Mouse (Mus musculus) adrenal gland, postnatal 25 days (tissue): ENCODE results near the gene Akap13. TPM values are rescaled to one million over a fixed set of nuclear protein-coding genes. Genes with fewer than 3 reads are reported as not detected.

Experiments
- DNase-seq: peaks from one replicate; pipeline ENCODE4 v3.0.0; 2021; ENCODE audit warnings: mixed read lengths
- total RNA-seq: library from RNA; stranded (reverse); gene quantifications from 2 replicates; pipeline ENCODE4 v1.2.3, GENCODE M21; 2021

The Akap13 gene
- total RNA-seq, 1 experiment from 2014 or later, result 56.7 TPM

DNA sequence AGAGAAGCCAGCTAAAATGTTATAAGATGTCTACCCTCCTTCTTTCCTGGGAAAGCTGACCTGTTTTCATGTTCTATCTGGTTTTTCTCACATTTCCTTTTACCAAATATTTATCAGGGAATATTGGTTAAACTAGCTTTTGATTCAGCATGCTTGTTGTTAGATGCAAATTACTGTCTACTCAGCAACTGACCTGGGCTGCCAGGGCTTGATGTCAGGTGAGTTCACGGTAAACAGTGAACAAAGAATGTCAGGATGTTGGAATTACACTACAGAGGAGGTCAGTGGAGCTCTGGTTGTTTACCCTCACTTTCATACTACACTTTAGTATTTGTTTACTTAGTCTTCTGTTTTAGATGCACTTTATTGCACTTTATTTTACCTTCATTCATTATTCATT is 5.0 kb downstream of the Akap13 start:
- no peak for DNase-seq

DNA sequence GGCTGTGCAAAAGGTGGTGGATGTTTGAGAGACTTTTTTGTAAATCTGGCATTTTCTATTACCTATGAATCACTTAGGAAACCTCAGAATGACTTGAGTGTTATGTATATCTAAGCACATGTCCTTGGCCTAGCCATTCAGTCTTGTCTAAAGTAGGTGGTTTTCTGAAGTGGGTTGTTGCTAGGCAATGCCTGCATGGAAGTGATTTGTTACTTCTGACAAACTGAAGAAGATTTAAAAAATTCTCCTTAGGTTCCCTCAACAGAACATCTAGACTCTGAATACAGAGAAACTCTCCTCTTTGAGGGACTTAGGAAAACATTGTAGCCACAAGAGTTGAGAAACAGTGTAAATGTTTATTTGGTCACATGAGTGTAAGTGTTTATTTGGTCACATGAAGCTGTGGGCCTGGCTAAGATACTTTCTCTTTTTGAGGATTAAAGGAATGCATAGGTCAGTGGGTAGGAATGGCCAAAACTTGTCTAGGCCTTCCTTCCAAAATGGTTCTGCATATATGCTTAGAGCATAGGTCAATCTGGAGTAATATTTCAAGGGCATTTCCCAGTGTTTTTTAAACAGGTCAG is 8.3 kb downstream of the Akap13 start:
- DNase-seq, result no peak

DNA sequence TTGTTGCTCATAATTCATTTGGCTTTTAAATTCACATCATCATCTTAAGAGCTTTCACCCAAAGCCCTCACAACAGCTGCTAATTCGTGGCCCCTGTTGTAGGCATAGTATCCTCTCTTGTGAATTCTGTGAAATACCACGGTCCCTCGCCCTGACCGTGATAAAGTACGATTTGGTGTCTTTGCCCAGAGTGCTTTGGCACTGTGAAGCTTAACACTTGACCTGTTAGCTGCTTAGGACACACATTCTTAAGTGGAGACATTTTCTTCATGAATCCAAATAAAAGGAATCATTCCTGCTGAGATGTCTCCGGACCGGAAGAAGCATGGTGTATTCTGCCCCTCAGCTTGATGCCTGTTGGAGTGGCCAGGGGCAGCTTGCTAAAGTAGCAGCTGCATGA is 12.5 kb downstream of the Akap13 start:
- no peak for DNase-seq

DNA sequence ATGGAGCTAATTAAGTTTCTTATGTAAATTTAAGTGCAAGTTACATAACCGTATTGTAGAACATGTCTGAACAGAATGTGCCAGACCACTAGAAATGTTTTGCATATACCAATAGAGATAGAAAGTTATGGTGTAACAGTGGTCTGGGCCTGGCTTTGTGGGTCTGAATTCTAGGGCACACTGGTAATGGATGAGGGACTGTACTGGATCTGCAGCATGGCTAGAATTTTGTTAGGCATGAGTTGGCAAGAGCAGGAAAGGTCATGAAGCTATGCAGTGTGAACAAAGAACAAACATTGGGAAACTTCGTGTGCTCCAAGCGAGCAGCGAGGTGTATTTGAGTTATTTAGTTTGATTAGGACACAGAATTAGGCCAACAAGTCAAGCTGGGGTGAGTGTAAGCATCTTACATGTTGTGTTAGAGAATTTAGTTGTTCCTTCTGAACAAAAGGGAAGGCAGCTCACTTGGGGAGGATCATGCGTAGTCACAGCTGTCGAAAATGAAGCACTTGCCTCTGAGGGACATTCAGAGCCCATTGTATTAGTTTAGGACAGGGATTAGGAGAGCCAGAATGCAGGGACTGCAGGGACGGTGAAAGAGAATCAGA is 15.1 kb downstream of the Akap13 start:
- no peak for DNase-seq

GRCm38 (mm10) chr7:75472316-75473195 is 17.2 kb downstream of the Akap13 start:
- no peak for DNase-seq

DNA sequence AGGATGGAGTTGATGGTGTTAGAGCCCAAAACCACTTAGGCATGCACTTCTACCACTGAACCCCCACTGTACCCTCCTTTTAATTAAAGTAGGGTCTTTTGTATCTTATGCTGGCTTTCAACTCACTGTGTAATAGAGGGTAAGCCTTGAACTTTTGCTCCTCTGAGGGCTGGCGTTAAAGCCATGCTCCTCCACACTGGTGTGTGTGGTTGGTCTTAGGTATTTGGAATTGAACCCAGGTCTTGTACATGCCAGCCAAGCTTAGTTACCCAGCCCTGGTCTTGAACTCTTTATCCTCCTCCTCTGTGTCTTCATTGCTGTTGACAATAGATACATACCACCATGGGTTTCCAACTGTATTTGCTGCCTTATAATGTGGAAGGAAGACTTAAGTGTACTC is 18.0 kb downstream of the Akap13 start:
- no peak for DNase-seq

GRCm38 (mm10) chr7:75474064-75474463 is 18.7 kb downstream of the Akap13 start:
- no peak for DNase-seq

DNA sequence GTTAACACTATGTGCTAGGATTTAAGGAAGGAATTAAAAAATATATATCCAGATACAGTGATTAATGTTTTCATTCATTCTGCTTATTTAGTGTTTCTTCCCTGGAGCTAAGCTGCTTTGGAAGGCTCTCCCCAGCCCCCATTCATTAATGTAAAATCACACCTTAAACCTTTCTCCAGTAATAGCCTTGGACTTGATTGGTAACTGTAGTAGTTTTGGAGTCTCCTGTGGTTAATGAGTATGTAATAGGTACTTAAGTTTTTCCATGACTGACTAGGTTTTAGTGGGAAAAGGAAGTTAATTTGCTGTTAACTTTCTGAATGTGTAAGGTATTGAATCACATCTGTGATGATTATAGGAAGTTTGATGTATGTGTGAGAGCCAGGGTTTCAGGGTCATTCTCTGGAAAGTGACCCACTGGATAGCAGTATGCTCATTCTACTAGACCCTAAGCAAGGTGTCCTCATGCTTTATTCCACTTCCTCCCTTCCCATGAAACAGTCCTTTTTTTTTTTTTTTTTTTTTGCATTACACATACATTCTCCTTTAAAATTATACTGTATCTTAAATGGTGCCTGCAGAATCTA is 19.3 kb downstream of the Akap13 start:
- DNase-seq, result no peak

DNA sequence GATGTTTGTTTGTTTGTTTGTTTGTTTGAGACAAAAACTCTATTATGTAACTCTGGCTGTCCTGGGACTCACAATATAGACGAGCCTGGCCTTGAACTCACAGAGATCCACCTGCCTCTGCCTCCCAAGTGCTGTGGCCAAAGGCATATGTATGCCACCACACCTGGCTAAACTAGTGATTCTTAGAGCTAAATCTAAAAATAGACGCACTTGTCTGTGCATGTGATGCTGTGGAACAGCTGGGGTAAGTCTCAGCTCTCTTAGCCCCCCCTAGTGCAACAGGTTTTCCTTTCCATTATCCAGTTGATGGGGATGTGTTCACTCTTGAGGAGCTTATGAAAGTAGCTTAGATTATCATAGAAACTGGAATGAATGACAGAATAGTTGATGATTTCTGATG is 22.7 kb downstream of the Akap13 start:
- no peak for DNase-seq

DNA sequence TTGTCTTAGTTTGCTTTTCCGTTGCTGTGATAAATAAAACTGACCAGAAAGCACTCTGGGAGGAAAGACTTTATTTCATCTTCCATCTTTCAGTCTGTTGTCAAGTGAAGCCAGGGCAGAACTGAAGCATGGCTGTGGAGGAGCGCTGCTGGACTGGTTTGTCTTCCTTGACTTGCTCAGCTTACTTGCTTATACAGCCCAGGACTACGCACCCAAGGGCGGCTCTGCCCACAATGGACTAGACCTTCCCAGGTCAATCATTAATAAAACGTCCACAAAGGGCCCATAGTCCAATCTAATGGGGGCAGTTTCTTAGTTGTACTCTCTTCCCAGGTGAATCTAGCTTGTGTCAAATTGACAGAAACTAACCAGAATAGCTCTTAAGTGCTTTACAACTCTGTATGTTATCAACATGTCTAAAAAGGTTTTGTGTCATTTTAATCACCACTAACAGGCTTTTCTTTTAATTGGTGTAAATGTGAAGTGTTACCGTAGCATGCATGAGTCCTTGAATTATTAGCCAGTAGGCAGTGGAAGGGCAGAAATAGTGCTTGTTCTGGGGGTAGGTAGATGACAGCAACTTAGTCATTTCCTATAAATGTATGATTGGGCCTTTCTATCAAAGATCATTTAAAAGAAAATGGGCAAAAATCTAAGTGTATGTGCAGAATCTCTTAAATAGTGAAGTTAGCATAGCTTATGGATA is 25.5 kb downstream of the Akap13 start:
- no peak for DNase-seq

- no peak for DNase-seq
Observed at GRCm38 (mm10) chr7:75486031-75486430, 30.7 kb downstream of the Akap13 start.

DNA sequence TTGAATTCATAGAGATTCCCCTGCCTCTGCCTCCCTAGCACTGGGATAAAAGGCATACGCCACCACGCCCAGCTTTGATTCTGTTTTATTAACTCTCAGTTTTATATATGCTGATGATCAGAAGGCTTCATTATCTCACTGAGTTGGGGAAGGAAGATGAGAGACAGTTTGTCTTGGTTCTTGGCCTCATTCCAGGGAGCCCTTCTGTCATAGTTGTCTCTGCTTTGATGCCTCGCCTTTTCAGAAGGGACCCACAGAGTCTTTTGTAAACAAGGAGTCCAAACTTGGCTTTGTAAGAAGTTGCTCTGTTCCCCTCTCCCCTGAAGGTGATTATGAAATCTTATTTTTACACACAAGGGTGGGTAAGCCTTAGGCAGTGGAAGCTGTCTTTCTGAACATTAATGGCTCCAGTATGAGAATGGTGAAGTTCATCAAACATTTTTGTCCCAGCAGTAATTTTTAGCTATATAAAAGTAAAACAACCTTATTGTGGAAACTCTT is 40.7 kb downstream of the Akap13 start:
- no peak for DNase-seq

- DNase-seq, result no peak
Observed at GRCm38 (mm10) chr7:75498627-75499026, 43.3 kb downstream of the Akap13 start.

DNA sequence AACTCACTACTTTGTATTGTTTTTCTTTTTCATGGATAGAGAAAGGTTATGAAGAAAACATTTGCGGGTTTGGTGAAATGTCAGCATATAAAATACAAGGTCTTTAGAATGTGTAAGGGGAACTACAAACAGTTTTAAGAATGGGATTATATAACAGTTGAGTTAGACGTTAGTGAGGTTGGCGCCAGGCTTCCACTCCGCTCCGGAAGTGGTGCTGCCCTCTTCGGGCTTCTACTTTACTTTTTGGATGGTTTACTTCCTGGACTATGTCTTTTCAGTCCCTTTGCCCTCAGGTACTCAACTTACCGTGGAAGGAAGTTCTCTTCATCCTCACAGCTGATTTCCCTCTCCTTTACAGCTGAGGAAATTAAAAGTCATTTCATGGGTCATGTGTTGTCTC is 43.9 kb downstream of the Akap13 start:
- DNase-seq, result no peak

DNA sequence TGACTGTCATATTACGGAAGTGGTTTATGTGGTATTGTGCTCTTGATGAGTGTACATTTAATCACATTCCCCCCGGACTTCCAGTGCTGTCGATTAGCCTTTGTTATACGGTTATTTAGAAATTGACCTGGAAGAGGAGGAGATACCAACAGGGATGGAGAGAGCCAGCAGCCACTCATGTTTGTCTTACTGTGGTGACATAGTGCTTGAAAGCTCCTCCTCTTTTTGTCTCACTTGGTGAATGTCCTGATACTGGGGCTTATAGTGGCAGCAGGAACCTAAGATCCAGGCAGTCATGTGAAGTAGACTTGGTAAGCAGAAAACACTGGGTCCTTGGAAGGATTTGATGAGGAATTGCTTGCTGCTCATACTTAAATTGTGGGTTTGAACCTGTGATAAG is 44.8 kb downstream of the Akap13 start:
- DNase-seq, result no peak

DNA sequence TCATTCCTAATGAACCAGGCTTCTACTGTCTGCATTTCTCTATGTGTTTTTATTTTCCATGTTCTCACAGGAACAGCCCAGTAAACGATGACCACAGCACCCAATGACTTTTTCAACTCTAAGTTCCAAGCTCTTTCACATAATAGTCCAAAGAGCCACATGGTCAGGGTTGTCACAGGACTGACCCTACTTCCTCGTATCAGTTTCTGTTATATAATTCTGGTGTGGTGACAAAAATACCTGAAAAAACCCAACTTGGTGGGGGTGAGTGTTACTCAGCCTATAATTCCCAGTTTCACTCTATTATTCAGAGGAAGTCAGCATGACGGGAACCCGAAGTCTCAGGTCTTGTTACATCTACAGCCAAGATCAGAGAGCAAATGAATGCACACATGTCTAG is 45.5 kb downstream of the Akap13 start:
- no peak for DNase-seq

GRCm38 (mm10) chr7:75504524-75504923 is 49.2 kb downstream of the Akap13 start:
- DNase-seq, result no peak

DNA sequence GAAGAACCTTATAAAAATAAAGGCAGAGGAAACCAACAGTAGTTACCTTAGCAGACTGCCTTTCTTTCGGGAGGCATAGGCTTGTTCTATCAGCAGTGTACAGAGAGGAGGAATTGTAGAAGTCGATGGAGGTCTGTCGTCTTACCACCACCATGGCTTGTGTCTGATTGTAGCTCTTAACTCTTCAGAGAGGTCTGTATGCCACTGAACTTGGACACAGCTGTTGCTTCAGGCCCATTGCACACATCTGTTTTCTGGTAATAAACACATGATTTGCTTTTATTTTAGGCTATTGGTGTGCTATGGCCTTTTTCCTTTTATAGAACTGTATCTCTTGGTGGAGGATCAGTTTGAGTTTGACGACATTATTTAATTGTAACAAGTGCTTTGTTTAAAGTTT is 51.3 kb downstream of the Akap13 start:
- DNase-seq, result no peak

GRCm38 (mm10) chr7:75509085-75509873 is 53.9 kb downstream of the Akap13 start:
- DNase-seq, result no peak

DNA sequence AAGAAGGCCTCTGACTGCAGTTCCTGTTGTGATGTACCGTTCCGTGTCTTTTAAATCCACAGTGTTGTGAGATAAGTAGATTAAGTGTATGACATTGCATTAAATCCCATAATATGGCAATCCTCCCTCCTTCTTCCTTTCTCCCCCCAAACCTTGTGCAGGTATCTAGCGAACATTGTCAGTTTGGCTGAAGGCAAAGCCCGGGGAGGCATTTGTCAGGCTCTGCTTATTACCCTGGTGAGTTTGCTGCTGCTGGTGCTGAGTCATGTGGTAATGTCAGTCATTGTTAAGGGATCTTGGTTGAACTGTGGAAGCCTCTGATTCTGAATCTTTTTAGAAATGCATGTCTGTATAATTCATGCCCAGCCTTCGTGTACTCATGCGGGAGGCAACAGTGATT is 60.1 kb downstream of the Akap13 start:
- DNase-seq, result no peak
